Mouse (Mus musculus): ENCODE measurements around the gene Zfp788.

GRCm38 (mm10) chr7:41611654-41612053 is 21.3 kb upstream of the Zfp788 start:
- TF ChIP-seq CTCF (conservative IDR thresholded peaks at IDR 0.05; ENCODE audit: low read length) (no peak), POU5F1 (IDR thresholded peaks at IDR 0.05; ENCODE audit: borderline replicate concordance, low read length) (no peak)

Measured in E14TG2a.4 (cell line).